Mouse (Mus musculus) stomach, postnatal 0 days (tissue): ENCODE data around the gene Nabp2. TPM values are rescaled to one million over a fixed set of nuclear protein-coding genes. Genes with fewer than 3 reads are reported as not detected.

ENCODE experiments used
- ATAC-seq: fragments of 200-750 bp; cut with Nextera tagmentation; 2 replicates; pipeline ENCODE4 v1.8.0; 2017; ENCODE audit not compliant: low FRiP score, low TSS enrichment
- DNase-seq: peaks from one replicate; pipeline ENCODE4 v3.0.0-alpha.2; 2016; ENCODE audit warnings: low spot score
- H3K27ac ChIP-seq: fragments of 300-500 bp; sonication (generic); replicated peaks from 2 replicates; pipeline ENCODE4 v1.5.1; 2014; ENCODE audit warnings: mild to moderate bottlenecking, control low read depth
- H3K27me3 ChIP-seq: fragments of 300-500 bp; sonication (generic); 2 replicates; pipeline ENCODE4 v1.6.1; 2014; ENCODE audit warnings: low read length; ENCODE audit not compliant: control insufficient read depth, insufficient read depth
- H3K36me3 ChIP-seq: fragments of 300-500 bp; sonication (generic); 2 replicates; pipeline ENCODE4 v1.6.1; 2014; ENCODE audit warnings: low read length, mixed read lengths; ENCODE audit not compliant: control insufficient read depth, insufficient read depth
- H3K4me1 ChIP-seq: fragments of 300-500 bp; sonication (generic); replicated peaks from 2 replicates; pipeline ENCODE4 v1.6.1; 2014; ENCODE audit warnings: antibody characterized with exemption; ENCODE audit not compliant: control insufficient read depth, insufficient read depth
- H3K4me2 ChIP-seq: fragments of 300-500 bp; sonication (generic); replicated peaks from 2 replicates; pipeline ENCODE4 v1.6.1; 2014; ENCODE audit warnings: low read depth, mild to moderate bottlenecking, control low read depth, moderate library complexity
- H3K4me3 ChIP-seq: fragments of 300-500 bp; sonication (generic); 2 replicates; pipeline ENCODE4 v1.5.1; 2014; ENCODE audit warnings: low read depth, low read length, control low read depth
- H3K9ac ChIP-seq: fragments of 300-500 bp; sonication (generic); 2 replicates; pipeline ENCODE4 v1.6.1; 2014; ENCODE audit warnings: mild to moderate bottlenecking, low read length, control low read depth, mixed read lengths
- H3K9me3 ChIP-seq: fragments of 300-500 bp; sonication (generic); 2 replicates; pipeline ENCODE4 v1.6.1; 2016; ENCODE audit warnings: low read length; ENCODE audit not compliant: control insufficient read depth
- CTCF ChIP-seq: IDR thresholded peaks from 2 replicates; pipeline ENCODE4 v1.5.1; 2016; ENCODE audit warnings: antibody characterized with exemption, low read depth, mild to moderate bottlenecking, moderate library complexity
- EP300 ChIP-seq: optimal IDR thresholded peaks from 2 replicates; pipeline ENCODE3; 2016; ENCODE audit warnings: antibody characterized with exemption
- WGBS: fragments of 180-500 bp; shearing (Covaris S2); extraction: QIAGEN DNeasy Blood & Tissue Kit; methylation state at CpG from one replicate; pipeline ENCODE4 v1.1.7; 2014; 5-methylcytosine and 5-hydroxymethylcytosine counted together
- polyA plus RNA-seq: library from polyadenylated mRNA; unstranded; fragments of >200 nt; fragmentation: Nextera tagmentation; extraction: Ambion mirVana; gene quantifications from 2 replicates; pipeline ENCODE4 v1.2.1, GENCODE M21; 2015

Nabp2 gene
- polyA plus RNA-seq, 1 experiment from 2014 or later: 54.4 TPM

- H3K4me1 ChIP-seq: 0 out of 2 replicates have a peak, but pooled peaks cover 2% of the 10 kb centered on the region
- no peaks in the 10 kb centered on the region for H3K27me3 ChIP-seq
- ATAC-seq: no peak
- DNase-seq: no peak
- 86% methylated on average over 6 of the region's 6 CpGs for WGBS
- H3K4me2 ChIP-seq: no peak overlapping the region
- TF ChIP-seq EP300: no peak
- no peak for TF ChIP-seq CTCF
- H3K36me3 ChIP-seq: peaks cover 3% of the 10 kb centered on the region; the same call in 1 of the 2 replicates
- H3K9ac ChIP-seq: no peak overlapping the region
- no peak overlapping the region for H3K27ac ChIP-seq
- no peak overlapping the region for H3K4me3 ChIP-seq
- H3K9me3 ChIP-seq: no peaks in the 10 kb centered on the region
These were observed 46.4 kb upstream of the Nabp2 start for GRCm38 (mm10) chr10:128457676-128458075.

- 2% methylated on average over 6 of the region's 6 CpGs for WGBS
- no peak overlapping the region for H3K9ac ChIP-seq
- no peak overlapping the region for H3K4me2 ChIP-seq
- H3K36me3 ChIP-seq: no peaks in the 10 kb centered on the region
- 0 out of 2 replicates have a peak, but pooled peaks cover 2% of the 10 kb centered on the region for H3K4me1 ChIP-seq
- H3K27ac ChIP-seq: no peak overlapping the region
- TF ChIP-seq EP300 (no peak), CTCF (peak; percentile 82)
- no peaks in the 10 kb centered on the region for H3K27me3 ChIP-seq
- DNase-seq: peak; percentile 74
- no peak for ATAC-seq
- H3K4me3 ChIP-seq: no peak overlapping the region
- no peaks in the 10 kb centered on the region for H3K9me3 ChIP-seq
These were observed 44.0 kb upstream of the Nabp2 start for GRCm38 (mm10) chr10:128455280-128455679.

- no peak for DNase-seq
- Histone ChIP-seq H3K9ac (no peak overlapping the region), H3K36me3 (no peaks in the 10 kb centered on the region), H3K4me3 (no peak overlapping the region), H3K27ac (no peak overlapping the region), H3K27me3 (no peaks in the 10 kb centered on the region), H3K4me1 (no peaks in the 10 kb centered on the region), H3K4me2 (no peak overlapping the region), H3K9me3 (no peaks in the 10 kb centered on the region)
- TF ChIP-seq EP300 (no peak), CTCF (no peak)
- no peak for ATAC-seq
- 80% methylated on average over 3 of the region's 3 CpGs for WGBS
These were observed 43.2 kb upstream of the Nabp2 start for GRCm38 (mm10) chr10:128454471-128454870.

GRCm38 (mm10) chr10:128451014-128451413 is 39.7 kb upstream of the Nabp2 start:
- no peak for ATAC-seq
- no peaks in the 10 kb centered on the region for H3K27me3 ChIP-seq
- WGBS: 67% methylated on average over 6 of the region's 6 CpGs
- H3K4me2 ChIP-seq: no peak overlapping the region
- H3K9me3 ChIP-seq: no peaks in the 10 kb centered on the region
- H3K4me3 ChIP-seq: no peak overlapping the region
- H3K36me3 ChIP-seq: no peaks in the 10 kb centered on the region
- no peak for TF ChIP-seq CTCF
- no peak for TF ChIP-seq EP300
- DNase-seq: no peak
- no peaks in the 10 kb centered on the region for H3K4me1 ChIP-seq
- H3K9ac ChIP-seq: no peak overlapping the region
- no peak overlapping the region for H3K27ac ChIP-seq

- Histone ChIP-seq H3K4me3 (no peak overlapping the region), H3K27ac (no peak overlapping the region), H3K27me3 (no peaks in the 10 kb centered on the region), H3K4me1 (no peaks in the 10 kb centered on the region), H3K4me2 (no peak overlapping the region), H3K9me3 (no peaks in the 10 kb centered on the region), H3K36me3 (no peaks in the 10 kb centered on the region), H3K9ac (no peak overlapping the region)
- DNase-seq: no peak
- no peak for TF ChIP-seq EP300
- TF ChIP-seq CTCF: no peak
- WGBS: 73% methylated on average over 4 of the region's 4 CpGs
- no peak for ATAC-seq
These were observed 34.1 kb upstream of the Nabp2 start for GRCm38 (mm10) chr10:128445407-128445806.

- no peak overlapping the region for H3K27ac ChIP-seq
- H3K9ac ChIP-seq: no peak overlapping the region
- ATAC-seq (no peak), DNase-seq (no peak)
- no peaks in the 10 kb centered on the region for H3K4me1 ChIP-seq
- H3K4me3 ChIP-seq: no peak overlapping the region
- no peaks in the 10 kb centered on the region for H3K9me3 ChIP-seq
- no peak for TF ChIP-seq CTCF
- no peak for TF ChIP-seq EP300
- H3K36me3 ChIP-seq: peaks cover 5% of the 10 kb centered on the region; the same call in 1 of the 2 replicates
- 55% methylated on average over 6 of the region's 6 CpGs for WGBS
- H3K27me3 ChIP-seq: no peaks in the 10 kb centered on the region
- no peak overlapping the region for H3K4me2 ChIP-seq
These were observed 33.1 kb upstream of the Nabp2 start for GRCm38 (mm10) chr10:128444354-128444753.
